Mouse (Mus musculus) c-Kit-positive CD71-negative TER-119-negative erythroid progenitor cells, embryonic 14.5 days (primary cell): ENCODE measurements around the gene Irak3.
"Not testable (repeated sequence)": the region's sequence is repeated elsewhere in the genome, so short reads cannot be mapped to it uniquely, and the experiment has no call there.

Experiments used
- DNase-seq: peaks from one replicate; pipeline ENCODE4 v3.0.0-alpha.2; 2013; ENCODE audit warnings: low read depth

The Irak3 gene

GRCm38 (mm10) chr10:120201961-120202402 lies at the start of gene Irak3:
Gene Irak3 (minus strand): TSS chr10:120202130.
- DNase-seq: peak; percentile 72

- DNase-seq: no peak
Measured at GRCm38 (mm10) chr10:120250911-120251683, 49.2 kb upstream of the Irak3 start.

GRCm38 (mm10) chr10:120246994-120247750 lies 45.2 kb upstream of the Irak3 start:
- DNase-seq: peak; percentile 81

- DNase-seq: no peak
Measured at GRCm38 (mm10) chr10:120245681-120246080, 43.8 kb upstream of the Irak3 start.

- DNase-seq: no peak
Measured at GRCm38 (mm10) chr10:120242421-120242820, 40.5 kb upstream of the Irak3 start.

GRCm38 (mm10) chr10:120239476-120239875 lies 37.5 kb upstream of the Irak3 start:
- DNase-seq: no peak

- DNase-seq: no peak
Measured at GRCm38 (mm10) chr10:120238241-120238640, 36.3 kb upstream of the Irak3 start.

- DNase-seq: no peak
Measured at GRCm38 (mm10) chr10:120236855-120237254, 34.9 kb upstream of the Irak3 start.

- no peak for DNase-seq
Measured at GRCm38 (mm10) chr10:120233655-120234367, 31.9 kb upstream of the Irak3 start.

GRCm38 (mm10) chr10:120231718-120232117 lies 29.8 kb upstream of the Irak3 start:
- DNase-seq: peak; percentile 58

- DNase-seq: peak; percentile 68
Measured at GRCm38 (mm10) chr10:120226871-120227661, 25.1 kb upstream of the Irak3 start, which contains the start of gene Llph. Gene Llph (plus strand): TSS chr10:120227070.

- DNase-seq: no peak
Measured at GRCm38 (mm10) chr10:120220776-120221175, 18.8 kb upstream of the Irak3 start.

GRCm38 (mm10) chr10:120219578-120220359 lies 17.8 kb upstream of the Irak3 start:
- DNase-seq: no peak

GRCm38 (mm10) chr10:120218996-120219395 lies 17.1 kb upstream of the Irak3 start:
- DNase-seq: no peak

- DNase-seq: not testable (repeated sequence)
Measured at GRCm38 (mm10) chr10:120217099-120217498, 15.2 kb upstream of the Irak3 start.

- no peak for DNase-seq
Measured at GRCm38 (mm10) chr10:120210096-120210495, 8.2 kb upstream of the Irak3 start.

- no peak for DNase-seq
Measured at GRCm38 (mm10) chr10:120209539-120209925, 7.6 kb upstream of the Irak3 start.

- DNase-seq: no peak
Measured at GRCm38 (mm10) chr10:120208575-120209538, 6.9 kb upstream of the Irak3 start.

GRCm38 (mm10) chr10:120208015-120208414 lies 6.1 kb upstream of the Irak3 start:
- DNase-seq: no peak
